13 mouse cellular contexts compared by ENCODE assay signal in the genomic region with DNA sequence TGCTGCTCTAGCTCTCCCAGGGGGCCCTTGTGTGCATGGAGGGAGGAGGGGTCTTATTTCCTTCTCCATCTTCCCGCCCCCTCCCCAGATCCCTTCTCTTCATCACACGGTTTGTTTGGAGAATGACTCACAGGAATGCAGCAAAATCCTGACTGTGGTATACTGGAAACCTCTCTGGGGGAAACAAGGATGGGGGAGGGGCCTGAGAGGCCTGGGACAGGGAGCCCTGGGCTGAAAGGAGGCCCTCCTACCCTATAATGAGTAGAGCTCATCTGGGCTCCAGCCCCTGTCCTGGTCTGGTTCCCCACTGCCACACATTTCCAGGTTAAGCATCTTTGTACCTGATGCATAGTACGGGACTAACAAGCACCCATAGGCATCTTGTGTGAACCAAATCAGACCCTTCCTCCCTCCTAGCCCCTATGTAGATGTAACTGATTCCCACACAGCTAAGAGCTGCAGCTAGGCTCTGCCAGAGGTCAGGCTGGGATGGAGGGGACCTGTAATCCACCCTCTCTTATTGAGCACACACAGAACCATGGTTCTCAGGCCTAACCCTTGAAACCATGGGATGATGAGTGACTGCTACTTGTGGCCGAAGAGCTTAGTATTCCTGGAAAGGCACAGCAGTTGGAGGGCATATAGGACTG. TPM values are rescaled to one million over a fixed set of nuclear protein-coding genes. Genes with fewer than 3 reads are reported as not detected.
DNase-seq lines count a peak whose midpoint lies in the region; ATAC-seq lines count a peak whose summit lies in the region.
"Had no signal": no experiment of that assay in that cellular context is flagged by ENCODE, and none has a peak within 500 bp of the region (broad histone marks: within the 10 kb centered on the region; RNA-seq: fewer than 3 reads in every experiment).

No protein-coding gene starts in this region.

- H3K27me3 ChIP-seq in forebrain, embryonic 10.5 days (ENCODE audit: poor library complexity, severe bottlenecking) = no peaks in the 10 kb centered on the region
- H3K27me3 ChIP-seq in forebrain, embryonic 15.5 days = no peaks in the 10 kb centered on the region
- H3K27me3 ChIP-seq in kidney, embryonic 15.5 days = no peaks in the 10 kb centered on the region
- H3K27me3 ChIP-seq in limb, embryonic 10.5 days (ENCODE audit: low read depth, poor library complexity, severe bottlenecking) = no peaks in the 10 kb centered on the region
- H3K27me3 ChIP-seq: hindbrain, embryonic 15.5 days had no signal

- DNase-seq in forebrain, embryonic 10.5 days (ENCODE audit: extremely low spot score, low spot score) = no peak
- no peak for DNase-seq in kidney, postnatal 36 days
- DNase-seq in embryo, embryonic 10 days (ENCODE audit: low spot score) = peak; percentile 46
- DNase-seq in limb, embryonic 10.5 days (ENCODE audit: low spot score) = no peak
- no peak for DNase-seq in left cerebral cortex, postnatal 36 days (ENCODE audit: low spot score in 2 of 2)
- DNase-seq: adrenal gland, postnatal 10 days; layer of hippocampus, adult 9-11 months; liver, postnatal 0 days; retina, postnatal 1 day had no signal

- ATAC-seq in forebrain, embryonic 15.5 days (replicated peaks) = no peak
- ATAC-seq in kidney, embryonic 15.5 days (replicated peaks; ENCODE audit: low FRiP score) = 0 out of 2 replicates have a peak, but pooled peaks have one; percentile 43
- ATAC-seq in monocyte, adult 5-6 weeks (replicated peaks; ENCODE audit: insufficient number of reproducible peaks, low FRiP score, low TSS enrichment, poor library complexity, severe bottlenecking) = no peak
- ATAC-seq: liver, postnatal 0 days had no signal

- peaks cover 47% of the 10 kb centered on the region for H3K4me1 ChIP-seq in forebrain, embryonic 10.5 days
- H3K4me1 ChIP-seq in forebrain, embryonic 15.5 days = peaks cover 18% of the 10 kb centered on the region
- peaks cover 44% of the 10 kb centered on the region for H3K4me1 ChIP-seq in kidney, embryonic 15.5 days
- H3K4me1 ChIP-seq in limb, embryonic 10.5 days = peaks cover 47% of the 10 kb centered on the region

- 0 out of 2 replicates have a peak, but pooled peaks cover 10% of the 10 kb centered on the region for H3K36me3 ChIP-seq in forebrain, embryonic 10.5 days (replicated peaks)
- no peaks in the 10 kb centered on the region for H3K36me3 ChIP-seq in forebrain, embryonic 15.5 days
- H3K36me3 ChIP-seq in kidney, embryonic 15.5 days = no peaks in the 10 kb centered on the region
- H3K36me3 ChIP-seq in limb, embryonic 10.5 days = peaks cover 12% of the 10 kb centered on the region; the same call in 1 of the 2 replicates
- H3K36me3 ChIP-seq: hindbrain, embryonic 15.5 days had no signal

- H3K9ac ChIP-seq in forebrain, embryonic 15.5 days (replicated peaks) = no peak overlapping the region
- no peak overlapping the region for H3K9ac ChIP-seq in kidney, embryonic 15.5 days
- H3K9ac ChIP-seq: hindbrain, embryonic 15.5 days; liver, postnatal 0 days had no signal

- 47% methylated on average over 4 of the region's 4 CpGs for WGBS in forebrain, embryonic 10.5 days
- WGBS in forebrain, embryonic 15.5 days = 54% methylated on average over 4 of the region's 4 CpGs
- WGBS in kidney, embryonic 15.5 days = 48% methylated on average over 4 of the region's 4 CpGs
- WGBS in limb, embryonic 10.5 days = 45% methylated on average over 4 of the region's 4 CpGs

- 0 out of 2 replicates have a peak overlapping the region, but pooled peaks have one; percentile 6 for H3K4me3 ChIP-seq in forebrain, embryonic 10.5 days
- H3K4me3 ChIP-seq in forebrain, embryonic 15.5 days = no peak overlapping the region
- no peak overlapping the region for H3K4me3 ChIP-seq in kidney, embryonic 15.5 days (replicated peaks)
- no peak overlapping the region for H3K4me3 ChIP-seq in limb, embryonic 10.5 days
- H3K4me3 ChIP-seq: hindbrain, embryonic 15.5 days had no signal

- H3K4me2 ChIP-seq in forebrain, embryonic 15.5 days (replicated peaks) = no peak overlapping the region
- no peak overlapping the region for H3K4me2 ChIP-seq in kidney, embryonic 15.5 days
- H3K4me2 ChIP-seq: hindbrain, embryonic 15.5 days had no signal

- H3K9me3 ChIP-seq in forebrain, embryonic 10.5 days = no peaks in the 10 kb centered on the region
- H3K9me3 ChIP-seq in forebrain, embryonic 15.5 days = no peaks in the 10 kb centered on the region
- no peaks in the 10 kb centered on the region for H3K9me3 ChIP-seq in kidney, embryonic 15.5 days (replicated peaks)
- H3K9me3 ChIP-seq in limb, embryonic 10.5 days (replicated peaks) = no peaks in the 10 kb centered on the region
- H3K9me3 ChIP-seq: hindbrain, embryonic 15.5 days had no signal

- H3K27ac ChIP-seq in forebrain, embryonic 10.5 days = peak overlapping the region; percentile 68
- H3K27ac ChIP-seq in forebrain, embryonic 15.5 days (replicated peaks) = no peak overlapping the region
- 0 out of 2 replicates have a peak overlapping the region, but pooled peaks have one; percentile 37 for H3K27ac ChIP-seq in kidney, embryonic 15.5 days
- H3K27ac ChIP-seq in limb, embryonic 10.5 days = peak overlapping the region; percentile 66
- H3K27ac ChIP-seq: hindbrain, embryonic 15.5 days had no signal

- intact Hi-C loops in left cerebral cortex, postnatal 36 days (cut with DNase I) = no loop called here

RNA-seq across cellular contexts. Expression of a gene that starts 23.2 kb away (rescaled TPM):
- 24.7 and 25.3 TPM in 2 replicates for polyA plus RNA-seq in forebrain, embryonic 10.5 days (2016; fragmentation: Nextera tagmentation; extraction: Ambion mirVana)
- 31.9 and 34.2 TPM in 2 replicates for polyA plus RNA-seq in forebrain, embryonic 15.5 days (2015; fragmentation: Nextera tagmentation; extraction: Ambion mirVana)
- 21.4 and 23.4 TPM in 2 replicates for polyA plus RNA-seq in kidney, embryonic 15.5 days (2015; fragmentation: Nextera tagmentation; extraction: Ambion mirVana)
- 34.3 and 37.3 TPM in 2 replicates for polyA plus RNA-seq in limb, embryonic 10.5 days (2016; fragmentation: Nextera tagmentation; extraction: Ambion mirVana)
- 10 to 100 TPM; 57.3 to 73.4 TPM for total RNA-seq in left cerebral cortex, postnatal 36 days (2021)
- 4.6 to 18.1 TPM (median 10.3 TPM) in 3 replicates for total RNA-seq in monocyte, adult 5-6 weeks (2017)
